Mouse (Mus musculus) kidney, adult 2 months (tissue): Measurements from ENCODE around the gene Polr2a. TPM values are rescaled to one million over a fixed set of nuclear protein-coding genes. Genes with fewer than 3 reads are reported as not detected.

Experiments used
- DNase-seq: peaks from one replicate; pipeline ENCODE4 v3.0.0; 2021
- H3K27ac ChIP-seq: fragments of 200-500 bp; 2 replicates; pipeline ENCODE4 v1.5.1; 2012; ENCODE audit warnings: low read depth, low read length, control low read depth, inconsistent platforms; ENCODE audit not compliant: insufficient read depth
- H3K27me3 ChIP-seq: fragments of 200-500 bp; replicated peaks from 2 replicates; pipeline ENCODE4 v1.6.1; 2012; ENCODE audit warnings: mild to moderate bottlenecking, moderate library complexity, low read length, inconsistent platforms; ENCODE audit not compliant: control insufficient read depth, insufficient read depth
- H3K36me3 ChIP-seq: fragments of 200-500 bp; 2 replicates; pipeline ENCODE4 v1.6.1; 2012; ENCODE audit warnings: mild to moderate bottlenecking, moderate library complexity, low read length, inconsistent platforms; ENCODE audit not compliant: control insufficient read depth, insufficient read depth
- H3K4me1 ChIP-seq: fragments of 200-500 bp; 2 replicates; pipeline ENCODE4 v1.6.1; 2011; ENCODE audit warnings: low read length; ENCODE audit not compliant: control insufficient read depth, insufficient read depth
- H3K4me3 ChIP-seq: fragments of 200-500 bp; 2 replicates; pipeline ENCODE4 v1.5.1; 2011; ENCODE audit warnings: mild to moderate bottlenecking, low read depth, low read length, control low read depth; ENCODE audit not compliant: insufficient read depth
- CTCF ChIP-seq: fragments of 200-500 bp; conservative IDR thresholded peaks from 2 replicates; pipeline ENCODE4 v1.5.1; 2011; ENCODE audit warnings: low read depth, mild to moderate bottlenecking, control low read depth, low read length, moderate library complexity, mixed read lengths; ENCODE audit not compliant: insufficient read depth, insufficient read length
- POLR2A ChIP-seq: fragments of 200-500 bp; IDR thresholded peaks from one replicate; pipeline ENCODE4 v1.6.1; 2011; ENCODE audit warnings: low read depth, low read length, control low read depth
- WGBS: fragments of 180-500 bp; shearing (Covaris S2); methylation state at CpG from one replicate; pipeline ENCODE4 v1.1.7; 2018; 5-methylcytosine and 5-hydroxymethylcytosine counted together
- polyA plus RNA-seq: library from polyadenylated mRNA; depleted of rRNA; stranded (reverse); fragments of >200 nt; gene quantifications from 2 replicates; pipeline ENCODE4 v1.2.3, GENCODE M21; 2012; rRNA removed

Gene Polr2a
- polyA plus RNA-seq = 25.3 and 37.8 TPM in 2 replicates

DNA sequence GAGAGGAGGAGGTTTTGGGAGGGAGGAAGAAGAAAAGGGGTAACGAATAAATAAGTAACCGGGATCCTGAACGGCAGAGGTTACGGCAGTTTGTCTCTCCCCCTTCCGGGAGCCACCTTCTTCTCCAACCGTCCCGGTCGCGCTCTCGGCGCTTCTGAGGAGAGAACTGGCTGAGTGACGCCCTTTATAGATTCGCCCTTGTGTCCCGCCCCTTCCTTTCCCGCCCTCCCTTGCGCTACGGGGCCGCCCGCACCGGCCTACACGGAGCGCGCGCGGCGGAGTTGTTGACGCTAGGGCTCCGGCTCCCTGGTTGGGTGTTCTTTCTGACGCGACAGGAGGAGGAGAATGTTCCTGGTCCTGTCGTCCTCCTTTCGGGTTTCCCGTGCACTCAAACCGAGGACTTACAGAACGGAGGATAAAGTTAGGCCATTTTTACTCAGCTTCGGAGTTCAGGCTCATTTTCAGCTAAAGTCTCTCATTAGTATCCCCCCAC is at the start of gene Polr2a:
Polr2a (minus strand) TSS at position 160 of the 493 bp plus-strand sequence.
- peak; percentile 98 for DNase-seq
- WGBS = under 1% methylated on average over 36 of the region's 36 CpGs

DNA sequence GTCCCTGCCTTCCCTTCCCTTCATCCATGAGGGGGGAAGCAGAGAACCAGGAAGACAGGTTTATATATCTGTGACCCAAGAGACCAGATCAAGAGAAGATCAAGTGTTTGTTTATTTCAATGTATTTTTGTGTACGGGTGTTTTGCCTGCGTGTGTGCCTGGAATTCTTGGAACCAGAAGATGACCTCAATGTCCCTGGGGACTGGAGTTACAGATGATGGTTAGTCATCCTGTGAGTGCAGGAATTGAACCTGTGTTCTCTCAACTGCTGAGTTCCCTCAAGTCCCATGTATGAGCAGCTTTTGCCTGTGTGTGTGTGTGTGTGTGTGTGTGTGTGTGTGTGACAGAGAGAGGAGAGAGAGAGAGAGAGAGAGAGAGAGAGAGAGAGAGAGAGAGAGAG is 49.2 kb upstream of the Polr2a start:
- Histone ChIP-seq H3K4me1 (peaks cover 16% of the 10 kb centered on the region; the same call in 1 of the 2 replicates), H3K27ac (no peak overlapping the region), H3K4me3 (no peak overlapping the region), H3K36me3 (no peaks in the 10 kb centered on the region), H3K27me3 (no peaks in the 10 kb centered on the region)
- TF ChIP-seq POLR2A (no peak), CTCF (no peak)
- no peak for DNase-seq
- WGBS = 76% methylated on average over 2 of the region's 2 CpGs

More for the DNA sequence above, at the start of gene Polr2a:
- Histone ChIP-seq H3K36me3 (no peaks in the 10 kb centered on the region), H3K4me1 (peaks cover 9% of the 10 kb centered on the region; the same call in 1 of the 2 replicates), H3K27me3 (no peaks in the 10 kb centered on the region), H3K27ac (peak within 1 kb of the TSS; percentile 99), H3K4me3 (peak within 1 kb of the TSS; percentile 70)
- TF ChIP-seq CTCF = no peak
- TF ChIP-seq POLR2A = peak; percentile 100

DNA sequence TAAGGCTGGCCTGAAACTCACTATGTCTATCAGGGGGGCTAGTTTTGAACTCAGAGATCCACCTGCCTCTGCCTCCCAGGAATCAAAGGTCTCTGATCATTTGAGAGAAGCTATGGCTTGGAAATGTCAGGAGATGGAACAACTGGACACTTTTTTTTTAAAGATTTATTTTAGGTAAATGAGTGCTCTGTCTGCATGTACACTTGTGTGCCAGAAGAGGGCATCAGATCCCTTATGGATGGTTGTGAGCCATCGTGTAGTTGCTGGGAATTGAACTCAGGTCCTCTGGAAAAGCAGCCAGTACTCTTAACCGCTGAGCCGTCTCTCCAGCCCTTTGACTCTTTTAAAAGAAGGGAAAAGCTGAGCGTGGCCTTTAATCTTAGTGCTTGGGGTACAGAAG is 47.9 kb upstream of the Polr2a start:
- 90% methylated on average over 4 of the region's 4 CpGs for WGBS
- Histone ChIP-seq H3K4me1 (peaks cover 16% of the 10 kb centered on the region; the same call in 1 of the 2 replicates), H3K36me3 (no peaks in the 10 kb centered on the region), H3K4me3 (no peak overlapping the region), H3K27ac (no peak overlapping the region), H3K27me3 (no peaks in the 10 kb centered on the region; the same call in 1 of the 2 replicates)
- DNase-seq = no peak
- 0 out of 2 replicates have a peak, but pooled peaks have one; percentile 6 for TF ChIP-seq CTCF
- TF ChIP-seq POLR2A = no peak

DNA sequence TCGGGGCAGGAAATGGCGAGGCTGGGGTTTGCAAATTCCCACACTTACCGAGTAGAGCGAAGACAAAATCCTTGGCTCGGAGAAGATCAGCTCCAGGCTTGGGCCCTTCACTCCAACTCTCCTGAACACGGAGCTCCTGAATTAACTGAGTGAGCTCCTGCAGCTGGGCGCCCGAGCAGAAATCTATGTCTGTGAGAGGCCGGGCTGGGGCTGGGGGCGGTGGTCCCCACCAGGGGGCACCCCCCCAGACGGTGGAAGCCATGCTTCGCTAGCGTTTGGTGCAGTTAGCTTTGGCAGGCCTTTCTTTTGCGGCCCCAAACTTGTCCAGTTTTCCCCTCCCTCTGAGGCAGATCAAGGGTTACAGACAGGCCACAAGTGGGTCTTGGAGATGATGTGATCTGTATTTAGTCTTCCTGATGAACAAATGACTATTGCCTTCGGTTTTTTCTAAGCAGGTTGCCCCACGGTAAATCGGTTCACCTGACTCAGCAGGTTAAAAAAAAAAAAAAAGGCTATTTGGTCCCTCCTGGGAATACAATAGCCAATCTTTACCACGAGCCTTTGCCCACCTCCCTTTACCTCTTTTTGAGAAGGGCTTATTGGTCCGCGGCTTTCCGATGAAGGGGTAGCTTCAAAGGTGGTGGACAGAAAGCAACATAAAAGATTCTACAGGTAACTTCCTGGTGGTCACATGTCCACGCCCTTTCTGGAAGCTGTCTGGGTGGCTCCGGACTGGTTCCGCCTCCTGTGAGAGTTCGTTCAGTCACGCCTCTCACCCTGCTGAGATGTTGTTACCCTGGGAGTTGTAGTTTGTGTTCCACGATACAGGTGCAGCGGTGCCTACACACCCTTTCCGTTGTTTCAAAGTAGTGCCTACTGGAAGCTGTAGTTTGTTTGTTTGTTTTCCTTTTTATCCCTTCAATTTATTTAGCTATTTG is 46.8 kb upstream of the Polr2a start, which contains the start of gene Tmem102:
Tmem102 (minus strand) TSS at position 653 of the 938 bp plus-strand sequence.
- DNase-seq = peak; percentile 93
- H3K27ac ChIP-seq = 0 out of 2 replicates have a peak within 1 kb of the TSS, but pooled peaks have one; percentile 18

DNA sequence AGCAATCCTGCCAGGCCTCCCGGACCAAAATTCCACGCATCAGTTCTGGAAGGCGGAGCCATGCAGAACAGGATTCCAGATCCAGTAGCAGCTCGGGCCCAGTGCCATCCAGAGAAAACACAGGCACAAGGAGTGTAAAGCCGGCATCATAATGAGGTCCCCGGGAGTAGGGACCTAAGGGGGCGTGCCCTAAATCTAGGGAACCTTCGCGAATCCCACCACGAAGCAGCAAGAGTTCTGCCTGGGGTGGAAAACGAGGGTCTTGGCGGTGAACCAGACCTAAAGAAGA is 46.2 kb upstream of the Polr2a start:
- Histone ChIP-seq H3K27me3 (no peaks in the 10 kb centered on the region; the same call in 1 of the 2 replicates), H3K36me3 (no peaks in the 10 kb centered on the region), H3K4me3 (peak overlapping the region; percentile 45), H3K27ac (0 out of 2 replicates have a peak overlapping the region, but pooled peaks have one; percentile 17), H3K4me1 (peaks cover 20% of the 10 kb centered on the region)
- TF ChIP-seq POLR2A (no peak), CTCF (no peak)
- DNase-seq = peak; percentile 67
- WGBS = 11% methylated on average over 12 of the region's 12 CpGs

More for the DNA sequence above, 46.8 kb upstream of the Polr2a start, which contains the start of gene Tmem102:
- H3K27me3 ChIP-seq = no peaks in the 10 kb centered on the region; the same call in 1 of the 2 replicates
- peaks cover 20% of the 10 kb centered on the region for H3K4me1 ChIP-seq
- TF ChIP-seq POLR2A (no peak), CTCF (no peak)
- H3K4me3 ChIP-seq = peak within 1 kb of the TSS; percentile 45
- 12% methylated on average over 29 of the region's 29 CpGs for WGBS
- no peaks in the 10 kb centered on the region for H3K36me3 ChIP-seq

DNA sequence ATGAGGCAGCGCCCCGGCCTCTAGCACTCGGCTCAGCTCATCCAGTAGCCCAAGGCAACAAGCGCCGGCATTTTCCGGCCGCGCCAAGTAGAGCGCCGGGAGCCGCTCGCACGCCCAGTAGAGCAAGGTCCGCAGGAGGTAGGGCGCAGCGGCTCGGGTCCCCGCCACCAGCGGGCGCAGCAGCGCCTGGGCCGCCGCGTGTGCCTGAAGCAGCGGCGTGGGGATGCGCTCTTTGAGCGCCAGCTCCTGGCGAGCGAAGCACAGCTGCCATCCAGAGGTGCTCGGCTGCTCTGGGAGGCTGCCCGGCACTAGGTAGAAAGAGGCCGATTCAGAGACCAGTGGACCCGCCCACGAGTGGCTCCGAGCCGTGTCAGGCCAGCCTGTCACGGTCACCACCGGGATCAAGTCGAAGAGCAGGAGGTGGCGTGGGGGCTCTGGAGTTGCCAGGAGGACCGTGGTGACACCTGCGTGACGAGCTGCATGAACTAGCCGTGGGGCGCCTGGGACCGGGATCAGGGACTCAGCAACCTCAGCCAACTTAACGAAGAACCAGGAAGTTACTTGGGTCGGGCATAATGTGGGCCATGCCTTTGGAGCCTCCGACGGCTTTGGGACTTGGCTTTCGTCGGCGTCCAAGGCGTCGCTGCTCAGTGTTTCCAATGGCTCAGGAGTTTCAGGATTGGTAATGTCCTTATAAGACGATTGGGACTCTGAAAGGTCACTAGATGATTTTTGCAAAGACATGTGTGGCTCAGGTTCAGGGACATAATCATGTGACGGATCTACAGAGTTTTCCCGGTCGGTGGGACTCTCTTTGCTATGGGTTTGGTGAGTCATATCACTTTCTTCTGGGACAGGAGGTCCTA is 45.6 kb upstream of the Polr2a start:
- Histone ChIP-seq H3K27me3 (no peaks in the 10 kb centered on the region; the same call in 1 of the 2 replicates), H3K4me3 (peak overlapping the region; percentile 45), H3K36me3 (no peaks in the 10 kb centered on the region), H3K4me1 (peaks cover 20% of the 10 kb centered on the region), H3K27ac (peak overlapping the region; percentile 18; the same call in 1 of the 2 replicates)
- DNase-seq = peak; percentile 90
- TF ChIP-seq POLR2A (no peak), CTCF (peak; percentile 57)
- 2% methylated on average over 60 of the region's 60 CpGs for WGBS
